Mouse (Mus musculus): ENCODE results near the gene Ahrr.

GRCm38 (mm10) chr13:74237574-74237973 lies 54.6 kb downstream of the Ahrr start:
- TF ChIP-seq CTCF (IDR thresholded peaks at IDR 0.05; ENCODE audit: low read depth) (no peak), EP300 (IDR thresholded peaks at IDR 0.05; ENCODE audit: low read depth) (no peak)
